Mouse (Mus musculus) liver, embryonic 14.5 days (tissue): ENCODE data around the gene Pla2g3.

Experiments
- CTCF ChIP-seq: IDR thresholded peaks from 2 replicates; pipeline ENCODE4 v1.5.1; 2016; ENCODE audit warnings: antibody characterized with exemption, low read depth, control low read depth
- EP300 ChIP-seq: IDR thresholded peaks from 2 replicates; pipeline ENCODE4 v1.6.1; 2016; ENCODE audit warnings: antibody characterized with exemption, low read depth

GRCm38 (mm10) chr11:3444875-3445274, 43.2 kb upstream of the Pla2g3 start:
- TF ChIP-seq CTCF, result no peak
- no peak; the same call in 1 of the 2 replicates for TF ChIP-seq EP300
